Mouse (Mus musculus) kidney, adult 2 months (tissue): ENCODE results near the gene Morn3.

Source experiments
- CTCF ChIP-seq: fragments of 200-500 bp; conservative IDR thresholded peaks from 2 replicates; pipeline ENCODE4 v1.5.1; 2011; ENCODE audit warnings: low read depth, mild to moderate bottlenecking, control low read depth, low read length, moderate library complexity, mixed read lengths; ENCODE audit not compliant: insufficient read depth, insufficient read length
- POLR2A ChIP-seq: fragments of 200-500 bp; IDR thresholded peaks from one replicate; pipeline ENCODE4 v1.6.1; 2011; ENCODE audit warnings: low read depth, low read length, control low read depth

GRCm38 (mm10) chr5:123075576-123076418 is 29.0 kb upstream of the Morn3 start:
- TF ChIP-seq POLR2A (no peak), CTCF (no peak)
